Comparison of ENCODE assay signal across 8 mouse cellular contexts in the genomic region with DNA sequence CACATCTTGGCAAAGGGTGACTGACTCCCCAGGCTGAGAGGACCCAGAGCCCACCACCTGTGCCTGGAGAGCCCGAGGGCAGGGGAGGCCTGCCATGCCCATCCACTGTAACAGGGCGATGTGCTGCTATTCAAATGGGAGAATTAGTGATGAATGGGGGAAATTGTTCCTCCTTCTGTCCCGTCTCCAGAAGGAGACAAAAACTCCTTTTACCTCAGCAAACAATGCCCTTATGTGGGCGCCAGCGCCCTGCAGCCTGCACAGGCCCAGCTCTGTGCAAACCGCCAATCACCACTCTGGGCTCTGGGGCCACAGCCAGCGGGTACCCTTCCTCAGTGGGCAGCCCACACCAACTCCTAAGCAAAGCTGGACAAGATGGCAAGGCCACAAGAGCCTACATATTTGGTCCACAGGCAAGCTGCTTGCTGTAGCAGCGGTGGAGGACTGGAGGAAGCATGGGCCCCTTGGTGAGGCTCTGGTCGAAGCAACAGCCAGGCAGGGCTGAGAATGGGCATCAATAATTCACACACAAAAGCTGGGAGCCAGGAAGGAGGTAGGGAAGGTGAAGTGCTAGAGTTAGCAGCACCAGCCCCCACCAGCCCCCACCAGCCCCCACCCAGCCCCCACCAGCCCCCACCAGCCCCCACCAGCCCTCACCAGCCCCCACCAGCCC.
DNase-seq lines count a peak whose midpoint lies in the region; ATAC-seq lines count a peak whose summit lies in the region.

No protein-coding gene starts in this region.

- no peak overlapping the region for H3K4me3 ChIP-seq in forebrain, embryonic 11.5 days (ENCODE audit: low read depth, low read length)

- ATAC-seq in forebrain, embryonic 11.5 days (replicated peaks; ENCODE audit: low FRiP score) = peak; percentile 76
- ATAC-seq in megakaryocyte progenitor cell, adult 5-6 weeks (replicated peaks; ENCODE audit: poor library complexity) = no peak

- peak overlapping the region; percentile 89 for H3K27ac ChIP-seq in forebrain, embryonic 11.5 days (ENCODE audit: low read depth, low read length)

- DNase-seq in layer of hippocampus, adult 11-12 months (ENCODE audit: low spot score) = peak; percentile 71
- DNase-seq in layer of hippocampus, adult 9-10 months (ENCODE audit: low spot score) = no peak
- peak; percentile 72 for DNase-seq in forebrain, embryonic 11.5 days (ENCODE audit: low spot score)
- DNase-seq in layer of hippocampus, postnatal 36 days = peak; percentile 54 to 69
- DNase-seq in right cerebral cortex, postnatal 10 days (ENCODE audit: low spot score in 2 of 2) = peak; percentile 74 to 80
- DNase-seq in urinary bladder, postnatal 36 days (ENCODE audit: low spot score in 2 of 2) = no peak
- no peak for DNase-seq in adrenal gland, postnatal 10 days

- WGBS in forebrain, embryonic 11.5 days = 18% methylated on average over 9 of the region's 9 CpGs

- no peaks in the 10 kb centered on the region for H3K9me3 ChIP-seq in forebrain, embryonic 11.5 days (ENCODE audit: control insufficient read depth, low read length)

- H3K9ac ChIP-seq in forebrain, embryonic 11.5 days (ENCODE audit: low read length) = peak overlapping the region; percentile 51

- H3K27me3 ChIP-seq in forebrain, embryonic 11.5 days (ENCODE audit: control insufficient read depth, insufficient read depth, low read length) = no peaks in the 10 kb centered on the region

- H3K4me1 ChIP-seq in forebrain, embryonic 11.5 days (replicated peaks; ENCODE audit: control insufficient read depth, insufficient read depth, low read length) = peaks cover 24% of the 10 kb centered on the region

- H3K4me2 ChIP-seq in forebrain, embryonic 11.5 days (ENCODE audit: low read depth, low read length, severe bottlenecking) = 0 out of 2 replicates have a peak overlapping the region, but pooled peaks have one; percentile 24

- H3K36me3 ChIP-seq in forebrain, embryonic 11.5 days (ENCODE audit: control insufficient read depth, insufficient read depth, low read length) = no peaks in the 10 kb centered on the region; the same call in 1 of the 2 replicates

Comparison
In these comparisons a context has a peak if more than half of its experiments do, and no peak if none do; other contexts are left out.
1. DNase-seq: peak in layer of hippocampus, adult 11-12 months (single experiment), forebrain, embryonic 11.5 days (single experiment), layer of hippocampus, postnatal 36 days (2 of 2) and right cerebral cortex, postnatal 10 days (2 of 2); none in layer of hippocampus, adult 9-10 months (single experiment), urinary bladder, postnatal 36 days (0 of 2) and adrenal gland, postnatal 10 days (single experiment).